Mouse (Mus musculus): ENCODE measurements around the gene Gm42669.

- TF ChIP-seq POLR2A (IDR thresholded peaks at IDR 0.05; ENCODE audit: control insufficient read depth, extremely low read depth, insufficient read depth, low read length, poor library complexity) (no peak), CTCF (IDR thresholded peaks at IDR 0.05; ENCODE audit: borderline replicate concordance, control insufficient read depth, extremely low read depth, insufficient read depth, low read length, poor library complexity) (no peak)
These were observed 14.0 kb downstream of the Gm42669 start for GRCm38 (mm10) chr5:107521386-107521785.
